Mouse (Mus musculus) heart, postnatal 0 days (tissue): ENCODE data around the gene Etfbkmt. TPM values are rescaled to one million over a fixed set of nuclear protein-coding genes. Genes with fewer than 3 reads are reported as not detected.

Experiments used
- ATAC-seq: fragments of 200-750 bp; cut with Nextera tagmentation; 2 replicates; pipeline ENCODE4 v1.8.0; 2017; ENCODE audit warnings: low read depth, moderate number of reproducible peaks, moderate library complexity; ENCODE audit not compliant: insufficient read depth
- DNase-seq: peaks from one replicate; pipeline ENCODE4 v3.0.0-alpha.2; 2016; ENCODE audit warnings: low spot score
- H3K27ac ChIP-seq: fragments of 300-500 bp; sonication (generic); 2 replicates; pipeline ENCODE4 v1.5.1; 2014; ENCODE audit warnings: low read depth, mild to moderate bottlenecking
- H3K27me3 ChIP-seq: fragments of 300-500 bp; sonication (generic); 2 replicates; pipeline ENCODE4 v1.6.1; 2014; ENCODE audit warnings: low read length, mixed read lengths; ENCODE audit not compliant: control insufficient read depth, insufficient read depth
- H3K36me3 ChIP-seq: fragments of 300-500 bp; sonication (generic); replicated peaks from 2 replicates; pipeline ENCODE4 v1.6.1; 2014; ENCODE audit warnings: low read length, mixed read lengths; ENCODE audit not compliant: control insufficient read depth, insufficient read depth
- H3K4me1 ChIP-seq: fragments of 300-500 bp; sonication (generic); 2 replicates; pipeline ENCODE4 v1.6.1; 2014; ENCODE audit warnings: antibody characterized with exemption; ENCODE audit not compliant: control insufficient read depth, insufficient read depth
- H3K4me2 ChIP-seq: fragments of 300-500 bp; sonication (generic); 2 replicates; pipeline ENCODE4 v1.6.1; 2014; ENCODE audit warnings: low read depth, mild to moderate bottlenecking, low read length, moderate library complexity
- H3K4me3 ChIP-seq: fragments of 300-500 bp; sonication (generic); 2 replicates; pipeline ENCODE4 v1.5.1; 2014; ENCODE audit warnings: low read depth, low read length
- H3K9ac ChIP-seq: fragments of 300-500 bp; sonication (generic); replicated peaks from 2 replicates; pipeline ENCODE4 v1.6.1; 2014; ENCODE audit warnings: low read depth, low read length, mixed read lengths
- H3K9me3 ChIP-seq: fragments of 300-500 bp; sonication (generic); replicated peaks from 2 replicates; pipeline ENCODE4 v1.6.1; 2016; ENCODE audit warnings: low read length; ENCODE audit not compliant: control insufficient read depth
- CTCF ChIP-seq: IDR thresholded peaks from 2 replicates; pipeline ENCODE4 v1.5.1; 2016; ENCODE audit warnings: antibody characterized with exemption, control low read depth, low read depth
- EP300 ChIP-seq: IDR thresholded peaks from 2 replicates; pipeline ENCODE4 v1.6.1; 2016; ENCODE audit warnings: antibody characterized with exemption, low read depth
- WGBS: fragments of 180-500 bp; shearing (Covaris S2); extraction: QIAGEN DNeasy Blood & Tissue Kit; methylation state at CpG from one replicate; pipeline ENCODE4 v1.1.7; 2014; 5-methylcytosine and 5-hydroxymethylcytosine counted together
- polyA plus RNA-seq: library from polyadenylated mRNA; unstranded; fragments of >200 nt; fragmentation: Nextera tagmentation; extraction: Ambion mirVana; gene quantifications from 2 replicates; pipeline ENCODE4 v1.2.1, GENCODE M21; 2015
- total RNA-seq: library from RNA; depleted of rRNA; stranded (reverse); fragments of >200 nt; gene quantifications from 2 replicates; pipeline ENCODE4 v1.2.3, GENCODE M21; 2014; ENCODE audit warnings: low replicate concordance; rRNA removed

The Etfbkmt gene
- total and polyA plus RNA-seq, 2 experiments from 2014 or later, result 21.8 to 22.4 TPM

DNA sequence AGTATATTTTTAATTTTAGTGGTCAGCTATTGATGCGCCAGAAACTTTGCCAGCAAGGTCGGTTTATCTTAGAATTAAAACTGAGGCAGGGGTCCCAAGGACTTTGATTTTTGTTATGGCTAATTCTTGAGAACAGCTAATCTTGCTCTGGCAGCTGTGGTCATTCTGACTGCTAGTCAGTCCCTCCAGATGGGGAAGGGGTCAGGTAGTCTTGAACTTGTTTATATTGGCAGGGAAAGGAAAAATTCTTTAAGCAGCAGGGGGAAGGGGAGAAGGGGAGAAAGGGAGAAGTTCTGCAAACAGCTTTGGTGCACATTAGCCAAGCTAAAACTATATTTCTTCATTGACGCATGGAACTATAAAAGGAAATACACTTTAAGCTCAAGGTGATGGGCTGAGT is 57.5 kb downstream of the Etfbkmt start:
- H3K9ac ChIP-seq, result no peak overlapping the region
- TF ChIP-seq CTCF (no peak), EP300 (no peak)
- no peak overlapping the region for H3K4me2 ChIP-seq
- WGBS, result 54% methylated on average over 3 of the region's 3 CpGs
- no peaks in the 10 kb centered on the region for H3K9me3 ChIP-seq
- DNase-seq, result no peak
- no peak overlapping the region for H3K27ac ChIP-seq
- no peaks in the 10 kb centered on the region for H3K36me3 ChIP-seq
- no peaks in the 10 kb centered on the region for H3K27me3 ChIP-seq
- no peaks in the 10 kb centered on the region for H3K4me1 ChIP-seq
- no peak for ATAC-seq
- no peak overlapping the region for H3K4me3 ChIP-seq

DNA sequence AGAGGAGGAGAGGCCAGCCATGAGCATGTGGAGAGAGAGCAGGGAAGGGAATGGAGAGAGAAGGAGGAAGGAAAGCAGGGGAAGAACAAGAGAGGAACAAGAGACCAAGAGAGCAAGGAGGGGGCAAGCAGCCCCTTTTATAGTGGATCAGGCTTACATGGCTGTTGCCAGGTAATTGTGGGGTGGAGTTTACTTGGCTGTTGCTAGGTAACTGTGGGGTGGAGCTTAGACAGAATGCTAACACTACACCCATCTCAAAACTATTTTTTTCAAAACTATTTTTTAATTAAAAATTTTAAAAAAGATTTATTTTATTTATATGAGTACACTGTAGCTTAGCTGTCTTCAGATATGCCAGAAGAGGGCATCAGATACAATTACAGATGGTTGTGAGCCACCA is 58.9 kb downstream of the Etfbkmt start:
- Histone ChIP-seq H3K4me1 (no peaks in the 10 kb centered on the region), H3K36me3 (no peaks in the 10 kb centered on the region), H3K27me3 (no peaks in the 10 kb centered on the region), H3K9me3 (no peaks in the 10 kb centered on the region), H3K9ac (no peak overlapping the region), H3K4me3 (no peak overlapping the region), H3K27ac (no peak overlapping the region), H3K4me2 (no peak overlapping the region)
- ATAC-seq (no peak), DNase-seq (no peak)
- TF ChIP-seq CTCF (no peak), EP300 (no peak)

Other genes starting within 250 kb of the Etfbkmt start
- 5.8 and 7.6 TPM in 2 replicates for gene Caprin2, start 243.6 kb upstream of the Etfbkmt start, total RNA-seq
- 5.7 and 6.2 TPM in 2 replicates for gene Caprin2, start 243.6 kb upstream of the Etfbkmt start, polyA plus RNA-seq
- 9.4 and 24.7 TPM in 2 replicates for gene Sinhcaf, start 193.4 kb upstream of the Etfbkmt start, total RNA-seq
- 19.4 and 20.5 TPM in 2 replicates for gene Sinhcaf, start 193.4 kb upstream of the Etfbkmt start, polyA plus RNA-seq
- 25.5 and 29.1 TPM in 2 replicates for gene Dennd5b, start 38.2 kb upstream of the Etfbkmt start, total RNA-seq
- 5.4 and 5.6 TPM in 2 replicates for gene Dennd5b, start 38.2 kb upstream of the Etfbkmt start, polyA plus RNA-seq
- gene Gm10203, start 9.7 kb upstream of the Etfbkmt start, total RNA-seq, result not detected in 2 replicates
- gene Gm10203, start 9.7 kb upstream of the Etfbkmt start, polyA plus RNA-seq, result not detected in 2 replicates
- 21.3 and 39.8 TPM in 2 replicates for gene Amn1, start 48.9 kb downstream of the Etfbkmt start, total RNA-seq
- gene Amn1, start 48.9 kb downstream of the Etfbkmt start, polyA plus RNA-seq, result 23.8 and 29.9 TPM in 2 replicates
- gene Resf1, start 169.6 kb downstream of the Etfbkmt start, total RNA-seq, result 28.0 and 41.9 TPM in 2 replicates
- gene Resf1, start 169.6 kb downstream of the Etfbkmt start, polyA plus RNA-seq, result 13.6 and 16.9 TPM in 2 replicates